In genomic region chr5:149642366-149642765, GRCm38 (mm10) we compare ENCODE assay signal across 9 mouse cellular contexts. TPM values are rescaled to one million over a fixed set of nuclear protein-coding genes. Genes with fewer than 3 reads are reported as not detected.
DNase-seq lines count a peak whose midpoint lies in the region; ATAC-seq and TF ChIP-seq lines count a peak whose summit lies in the region.
"Had no signal": no experiment of that assay in that cellular context is flagged by ENCODE, and none has a peak within 500 bp of the region (broad histone marks: within the 10 kb centered on the region; RNA-seq: fewer than 3 reads in every experiment).

No protein-coding gene starts in this region.

- H3K4me2 ChIP-seq in hindbrain, embryonic 16.5 days (ENCODE audit: low read length), result no peak overlapping the region
- no peak overlapping the region for H3K4me2 ChIP-seq in hindbrain, embryonic 12.5 days (replicated peaks)
- H3K4me2 ChIP-seq in intestine, postnatal 0 days (replicated peaks; ENCODE audit: low read depth), result no peak overlapping the region

- H3K27ac ChIP-seq in hindbrain, embryonic 16.5 days (ENCODE audit: low read depth, low read length), result no peak overlapping the region
- no peak overlapping the region for H3K27ac ChIP-seq in hindbrain, embryonic 12.5 days
- H3K27ac ChIP-seq in intestine, postnatal 0 days (ENCODE audit: low read depth, low read length), result no peak overlapping the region

- H3K36me3 ChIP-seq in hindbrain, embryonic 16.5 days (ENCODE audit: control insufficient read depth, insufficient read depth, low read length), result no peaks in the 10 kb centered on the region
- H3K36me3 ChIP-seq in hindbrain, embryonic 12.5 days, result no peaks in the 10 kb centered on the region
- no peaks in the 10 kb centered on the region for H3K36me3 ChIP-seq in intestine, postnatal 0 days (ENCODE audit: control insufficient read depth, insufficient read depth)

- ATAC-seq in hindbrain, embryonic 16.5 days, result peak; percentile 37; the same call in 1 of the 2 replicates
- ATAC-seq in hindbrain, embryonic 12.5 days (ENCODE audit: low FRiP score), result no peak
- peak; percentile 67 for ATAC-seq in intestine, postnatal 0 days

- H3K9me3 ChIP-seq in hindbrain, embryonic 16.5 days (ENCODE audit: control insufficient read depth, low read length), result no peaks in the 10 kb centered on the region
- no peaks in the 10 kb centered on the region for H3K9me3 ChIP-seq in hindbrain, embryonic 12.5 days (replicated peaks)
- H3K9me3 ChIP-seq in intestine, postnatal 0 days (ENCODE audit: control insufficient read depth), result no peaks in the 10 kb centered on the region

- 0 out of 2 replicates have a peak, but pooled peaks cover under 1% of the 10 kb centered on the region for H3K4me1 ChIP-seq in hindbrain, embryonic 16.5 days (ENCODE audit: control insufficient read depth, insufficient read depth, low read depth, low read length)
- peaks cover under 1% of the 10 kb centered on the region; the same call in 1 of the 2 replicates for H3K4me1 ChIP-seq in hindbrain, embryonic 12.5 days
- H3K4me1 ChIP-seq in intestine, postnatal 0 days (replicated peaks; ENCODE audit: control insufficient read depth, insufficient read depth, low read length), result no peaks in the 10 kb centered on the region

- WGBS in hindbrain, embryonic 16.5 days, result 54% methylated on average over 6 of the region's 6 CpGs
- 55% methylated on average over 6 of the region's 6 CpGs for WGBS in hindbrain, embryonic 12.5 days
- 41% methylated on average over 6 of the region's 6 CpGs for WGBS in intestine, postnatal 0 days

- H3K9ac ChIP-seq in hindbrain, embryonic 16.5 days (ENCODE audit: low read depth, low read length), result no peak overlapping the region
- H3K9ac ChIP-seq in hindbrain, embryonic 12.5 days, result no peak overlapping the region
- H3K9ac ChIP-seq in intestine, postnatal 0 days (ENCODE audit: low read depth, low read length), result no peak overlapping the region

- peak; percentile 85 for TF ChIP-seq CTCF in intestine, postnatal 0 days (IDR thresholded peaks at IDR 0.05; ENCODE audit: low read depth)

- DNase-seq in 416B (ENCODE audit: low read depth), result peak; percentile 58
- DNase-seq in ZHBTc4 (ENCODE audit: low read depth, low spot score), result peak; percentile 50
- DNase-seq in gastrocnemius, postnatal 10 days, result no peak
- DNase-seq in yolk sac, embryonic 10.5 days (ENCODE audit: low spot score), result no peak
- no peak for DNase-seq in heart, adult 11 months
- DNase-seq: cerebellum, adult 9-11 months had no signal

- no peaks in the 10 kb centered on the region for H3K27me3 ChIP-seq in hindbrain, embryonic 16.5 days (replicated peaks; ENCODE audit: control insufficient read depth, insufficient read depth, low read length)
- H3K27me3 ChIP-seq in hindbrain, embryonic 12.5 days, result no peaks in the 10 kb centered on the region
- H3K27me3 ChIP-seq in intestine, postnatal 0 days (replicated peaks; ENCODE audit: control insufficient read depth, insufficient read depth, low read length), result no peaks in the 10 kb centered on the region

- H3K4me3 ChIP-seq in hindbrain, embryonic 16.5 days (ENCODE audit: low read length), result no peak overlapping the region
- no peak overlapping the region for H3K4me3 ChIP-seq in hindbrain, embryonic 12.5 days
- H3K4me3 ChIP-seq in intestine, postnatal 0 days (ENCODE audit: low read depth, low read length), result no peak overlapping the region

RNA-seq across cellular contexts. Expression of gene Hsph1, which starts 6.2 kb away (rescaled TPM):
- polyA plus RNA-seq in hindbrain, embryonic 16.5 days (2015; fragmentation: Nextera tagmentation; extraction: Ambion mirVana), result 97.7 and 105 TPM in 2 replicates
- polyA plus RNA-seq in hindbrain, embryonic 12.5 days (2016; fragmentation: Nextera tagmentation; extraction: Ambion mirVana), result 93.9 and 95.3 TPM in 2 replicates
- 9.0 and 10.0 TPM in 2 replicates for polyA plus RNA-seq in intestine, postnatal 0 days (2015; fragmentation: Nextera tagmentation; extraction: Ambion mirVana)
- total RNA-seq in gastrocnemius, postnatal 10 days (2021), result 10 to 100 TPM; 30.0 to 37.7 TPM

RNA-seq across cellular contexts. Expression of gene B3glct, which starts 35.7 kb away (rescaled TPM):
- 13.8 and 16.0 TPM in 2 replicates for polyA plus RNA-seq in hindbrain, embryonic 16.5 days (2015; fragmentation: Nextera tagmentation; extraction: Ambion mirVana)
- polyA plus RNA-seq in hindbrain, embryonic 12.5 days (2016; fragmentation: Nextera tagmentation; extraction: Ambion mirVana), result 14.8 and 16.3 TPM in 2 replicates
- polyA plus RNA-seq in intestine, postnatal 0 days (2015; fragmentation: Nextera tagmentation; extraction: Ambion mirVana), result 10.7 and 11.2 TPM in 2 replicates
- 1 to 10 TPM; 6.6 to 8.4 TPM for total RNA-seq in gastrocnemius, postnatal 10 days (2021)

Comparison
In these comparisons a context has a peak if more than half of its experiments do, and no peak if none do; other contexts are left out.
1. DNase-seq: peak in 416B (single experiment) and ZHBTc4 (single experiment); none in gastrocnemius, postnatal 10 days (single experiment), yolk sac, embryonic 10.5 days (single experiment) and heart, adult 11 months (single experiment).